In the genomic region with DNA sequence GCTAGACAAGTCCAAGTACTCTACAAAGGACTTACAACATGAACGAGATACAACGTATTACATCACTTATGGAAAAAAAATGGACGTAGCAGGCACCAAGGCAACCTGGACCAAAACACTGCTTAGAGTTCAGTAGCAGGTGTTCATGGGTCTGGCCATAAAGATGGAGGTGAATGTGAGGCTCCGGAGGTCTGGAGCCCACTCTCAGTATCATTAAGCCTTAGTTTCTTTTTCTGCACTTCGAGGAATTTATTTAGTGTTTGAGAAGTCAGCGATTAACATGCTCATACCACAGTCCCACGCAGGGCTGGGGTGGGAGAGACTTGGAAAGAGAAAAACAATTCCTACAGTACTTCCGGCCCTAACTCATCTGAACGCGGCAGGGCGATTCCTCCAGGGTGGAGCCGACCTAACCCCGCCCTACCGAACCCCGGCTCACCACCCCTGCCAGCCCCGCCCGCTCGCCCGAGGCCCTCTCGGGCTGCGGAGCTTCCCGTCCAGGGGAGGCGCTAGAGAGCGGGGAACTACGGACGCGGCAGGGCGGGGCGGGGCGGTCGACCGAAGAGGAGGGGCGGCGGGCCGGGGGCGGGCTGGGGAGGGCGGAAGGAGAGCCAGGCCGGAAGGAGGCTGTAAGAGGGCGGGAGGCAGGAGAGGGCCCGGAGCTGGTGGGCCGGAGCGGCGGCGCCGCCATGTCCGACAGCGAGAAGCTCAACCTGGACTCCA, we compare ENCODE assay signal across 8 mouse cellular contexts. TPM values are rescaled to one million over a fixed set of nuclear protein-coding genes. Genes with fewer than 3 reads are reported as not detected.
DNase-seq lines count a peak whose midpoint lies in the region; ATAC-seq and TF ChIP-seq lines count a peak whose summit lies in the region.

Gene Ppp1ca, plus strand, starts transcription at position 538 of the 723 bp plus-strand sequence.

- peaks cover 7% of the 10 kb centered on the region; the same call in 1 of the 2 replicates for H3K4me1 ChIP-seq in cortical plate, adult 2 months (ENCODE audit: control insufficient read depth, insufficient read depth, low read length)

- peak; percentile 70 for TF ChIP-seq POLR2A in cortical plate, adult 2 months (IDR thresholded peaks at IDR 0.05; ENCODE audit: extremely low read depth, insufficient read depth, low read length)

- peak within 1 kb of the TSS; percentile 97 for H3K4me3 ChIP-seq in cortical plate, adult 2 months (ENCODE audit: insufficient read depth, low read length)

- TF ChIP-seq CTCF in cortical plate, adult 2 months (IDR thresholded peaks at IDR 0.05; ENCODE audit: extremely low read depth, insufficient read depth, low read length): peak; percentile 43

- ATAC-seq in activated CD4-positive, CD25-positive, alpha-beta regulatory T cell, adult 4 months: peak; percentile 73
- peak; percentile 90 for ATAC-seq in megakaryocyte progenitor cell, adult 5-6 weeks (replicated peaks; ENCODE audit: poor library complexity)

- DNase-seq in gastrocnemius, adult 8-10 months (ENCODE audit: low spot score in 2 of 2): peak; percentile 86 to 92
- peak; percentile 77 for DNase-seq in hindlimb bud, embryonic 11.5 days (ENCODE audit: extremely low spot score, low read depth, low spot score)
- DNase-seq in left cerebral cortex, adult 8-10 months (ENCODE audit: low spot score in 2 of 2): peak; percentile 74 to 84
- DNase-seq in right cerebral cortex, postnatal 14 days: peak; percentile 97
- peak; percentile 88 to 96 for DNase-seq in urinary bladder, postnatal 36 days (ENCODE audit: low spot score in 2 of 2)

- H3K27ac ChIP-seq in cortical plate, adult 2 months (ENCODE audit: insufficient read depth, low read length): peak within 1 kb of the TSS; percentile 93

RNA-seq across cellular contexts. Expression of gene Ppp1ca, which starts in this region (rescaled TPM):
- polyA plus RNA-seq in activated CD4-positive, CD25-positive, alpha-beta regulatory T cell, adult 4 months (2017; shearing (Covaris generic)): 1,000 to 10,000 TPM in 1 of 2 experiments, 100 to 1,000 TPM in 1; 945 to 1,075 TPM
- 385 and 421 TPM in 2 replicates for polyA plus RNA-seq in cortical plate, adult 2 months (2012; rRNA removed)
- 100 to 1,000 TPM; 198 to 243 (median 235) TPM for total RNA-seq in gastrocnemius, adult 8-10 months (2022)
- 100 to 1,000 TPM; 310 to 356 (median 326) TPM for total RNA-seq in left cerebral cortex, adult 8-10 months (2022)
- 395 and 413 TPM in 2 replicates for total RNA-seq in megakaryocyte progenitor cell, adult 5-6 weeks (2015)
- 482 and 538 TPM in 2 replicates for total RNA-seq in megakaryocyte progenitor cell, adult 5-6 weeks (2017)

Comparison
In these comparisons a context has a peak if more than half of its experiments do, and no peak if none do; other contexts are left out.
1. Peak in every context shown above with its lines: DNase-seq, ATAC-seq, H3K4me3 ChIP-seq and H3K27ac ChIP-seq.